Mouse (Mus musculus) c-Kit-positive CD71-negative TER-119-negative erythroid progenitor cells, embryonic 14.5 days (primary cell): ENCODE measurements at regions not wholly inside any gene's neighbourhood (a gene's known extent, or its start where the extent isn't known, plus 50 kb on each side); places are given as distances from the start of the nearest gene placed in this dataset.
A peak's percentile ranks its signal among the peaks of the same experiment; 100 is the strongest.

ENCODE experiments used
- DNase-seq: peaks from one replicate; pipeline ENCODE4 v3.0.0-alpha.2; 2013; ENCODE audit warnings: low read depth

DNA sequence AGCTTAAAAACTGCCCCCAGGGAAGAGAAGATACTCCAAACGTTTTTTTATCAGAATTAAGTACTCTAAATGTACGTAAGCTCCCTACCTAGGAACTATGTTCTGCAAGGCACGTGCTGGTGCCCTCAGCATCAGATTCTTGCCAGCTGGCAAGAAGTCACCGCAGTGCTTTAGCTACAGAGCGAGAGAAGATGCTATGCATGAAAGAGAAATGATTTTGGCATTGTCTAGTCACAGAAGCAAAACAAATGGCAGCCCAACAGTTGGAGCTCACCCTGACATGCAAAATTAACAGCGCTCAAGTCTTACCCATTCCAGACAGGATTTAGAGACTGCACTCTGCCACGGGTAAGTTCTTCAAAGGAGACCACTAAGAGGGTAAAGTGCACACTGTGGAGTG lies 311.5 kb downstream of the Glrx3 start:
- DNase-seq = no peak

DNA sequence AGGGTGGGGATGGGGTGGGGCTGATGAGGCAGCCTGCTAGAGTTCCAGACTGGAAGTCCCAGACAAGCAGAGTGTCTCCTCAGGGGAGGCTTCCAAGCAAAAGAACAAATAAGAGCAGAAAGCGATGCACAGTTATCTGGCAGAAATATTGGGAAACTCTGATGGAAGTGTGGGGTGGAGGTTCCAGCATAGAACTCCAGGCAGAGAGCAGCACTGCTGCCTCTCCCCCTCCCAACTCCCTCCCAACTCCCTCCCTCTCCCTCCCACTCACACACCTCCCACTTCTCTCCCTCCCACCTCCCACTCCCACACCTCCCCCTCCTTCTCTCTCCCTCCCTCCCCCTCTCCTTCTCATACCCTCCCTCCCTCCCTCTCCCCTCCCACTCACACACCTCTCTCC lies 313.3 kb downstream of the Glrx3 start:
- DNase-seq = no peak

DNA sequence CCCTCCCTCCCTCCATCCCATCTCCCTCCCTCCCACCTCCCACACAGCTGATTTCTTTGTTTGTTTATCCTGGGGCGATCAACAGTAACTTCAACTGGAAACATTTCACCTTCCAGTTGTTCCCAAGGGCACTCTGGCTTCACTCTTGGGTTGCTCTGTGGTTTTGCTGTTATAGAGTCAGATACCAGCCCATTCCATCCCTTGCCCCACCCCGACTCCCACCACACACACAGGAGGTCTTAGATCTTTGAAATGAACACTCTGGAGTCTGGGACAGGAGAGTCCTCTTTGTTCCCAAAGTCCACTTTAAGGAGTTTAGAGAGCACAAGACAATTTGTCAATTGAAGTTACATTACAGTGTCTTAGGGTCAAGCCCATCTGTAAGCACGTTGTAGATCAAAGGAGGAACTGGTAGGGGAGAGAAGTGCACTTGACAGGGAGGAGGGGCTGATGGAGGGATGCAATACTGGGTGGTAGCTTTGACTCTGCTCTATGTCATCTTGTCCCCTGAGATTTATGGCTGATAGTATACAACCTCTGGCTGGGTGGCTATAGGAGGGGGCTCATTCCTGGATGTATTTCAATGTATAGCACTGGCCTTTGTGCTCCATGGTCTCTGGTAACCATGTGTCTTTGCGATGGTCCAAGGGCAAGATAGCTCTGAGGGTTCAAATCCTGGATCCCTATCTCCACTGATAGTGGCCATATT lies 313.9 kb downstream of the Glrx3 start:
- no peak for DNase-seq

DNA sequence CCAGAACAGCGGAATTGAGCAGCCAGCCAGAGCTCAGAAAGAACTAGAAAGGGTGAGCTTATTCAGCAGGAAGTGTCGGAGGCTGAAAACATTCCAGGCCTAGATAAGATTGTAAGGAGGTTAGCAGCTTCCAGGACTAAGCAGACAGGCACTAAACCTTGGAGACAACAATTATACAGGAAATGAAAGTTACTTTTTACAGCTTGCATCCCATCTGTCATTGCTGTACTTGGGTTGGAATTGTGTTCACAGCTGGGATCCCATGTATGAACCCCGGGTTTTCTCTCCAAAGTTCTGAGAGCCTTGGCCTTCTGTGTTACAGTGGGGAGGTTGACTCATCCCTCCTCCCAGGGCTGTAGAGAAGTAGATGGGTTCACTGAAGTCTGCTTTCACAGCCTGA lies 328.5 kb downstream of the Glrx3 start:
- DNase-seq = no peak

DNA sequence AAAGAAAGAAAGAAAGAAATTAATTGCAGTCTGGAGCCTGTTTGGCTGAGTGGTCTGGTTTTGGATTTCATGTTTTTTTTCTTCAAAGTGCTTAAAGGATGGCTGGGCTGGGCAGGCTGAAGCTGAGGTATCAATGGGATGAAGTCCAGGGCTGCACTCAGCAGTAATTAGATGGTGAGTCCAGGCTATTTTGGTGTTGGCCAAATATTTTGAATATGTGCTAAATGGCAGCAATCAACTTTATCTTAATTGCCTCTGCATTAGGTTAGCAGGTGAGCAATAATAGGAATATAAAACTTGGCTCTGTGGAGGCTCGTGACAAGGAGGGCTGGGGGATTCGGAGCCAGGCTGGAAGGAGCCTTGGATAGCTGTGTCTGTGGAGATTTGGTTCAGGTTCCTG lies 329.3 kb downstream of the Glrx3 start:
- no peak for DNase-seq

DNA sequence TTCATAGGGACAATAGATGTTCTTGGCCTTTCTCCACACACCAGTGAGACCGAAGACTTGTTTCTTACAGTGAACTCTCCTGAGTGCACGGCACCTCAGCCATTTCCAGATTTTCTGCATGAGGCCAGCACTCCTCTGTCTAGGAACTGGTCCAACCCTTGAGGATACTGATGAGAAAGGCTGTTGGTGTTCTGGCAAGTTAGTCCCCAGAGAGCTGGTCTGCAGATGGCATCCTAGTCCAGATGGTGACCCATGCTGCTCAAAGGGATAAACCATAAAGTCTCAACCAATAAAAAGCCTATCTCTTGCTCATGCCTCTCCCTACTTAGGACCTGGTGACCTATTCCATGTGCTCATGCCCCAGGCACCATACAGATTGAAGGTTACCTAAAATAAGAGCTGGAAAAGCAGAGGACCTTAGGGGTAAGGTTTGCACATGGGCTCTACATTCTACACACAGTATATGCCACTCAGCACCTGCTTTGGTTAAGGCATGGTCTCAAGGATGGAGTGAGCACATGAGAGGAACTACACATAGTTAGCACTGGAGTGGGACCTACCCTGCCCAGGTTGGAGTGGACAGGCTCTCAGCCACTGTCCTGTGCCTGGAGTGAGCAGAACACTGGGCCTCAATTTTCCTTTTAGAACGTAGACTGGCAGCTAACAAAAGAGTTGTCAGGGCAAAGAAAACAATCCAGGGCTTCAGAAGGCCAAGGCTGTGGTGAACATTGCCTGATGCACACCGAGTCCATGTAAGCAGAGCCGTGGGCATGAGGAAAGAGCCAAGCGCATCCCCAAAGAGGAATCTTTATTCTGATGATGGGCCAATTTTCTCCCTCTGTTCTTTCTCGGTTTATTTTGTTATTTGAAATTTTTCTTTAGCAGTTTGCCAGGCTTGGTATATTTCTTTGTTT lies 335.9 kb downstream of the Glrx3 start:
- no peak for DNase-seq

DNA sequence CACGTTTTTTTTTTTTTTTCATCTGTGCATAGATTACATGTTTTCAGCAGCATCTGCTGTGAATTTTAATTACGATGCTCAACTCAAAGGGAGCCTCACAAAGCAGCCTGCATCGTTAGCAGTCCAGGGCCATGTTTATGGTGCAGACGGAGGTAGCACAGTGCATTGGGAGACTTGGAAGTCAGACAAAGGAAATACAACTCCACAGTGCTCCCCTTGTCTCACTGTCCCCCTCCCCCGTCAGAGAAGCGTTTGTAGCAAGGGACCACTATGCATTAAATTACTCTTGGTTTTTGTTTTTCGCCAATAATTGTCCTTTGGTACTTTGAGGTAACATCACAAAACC lies 336.5 kb downstream of the Glrx3 start:
- DNase-seq = no peak

DNA sequence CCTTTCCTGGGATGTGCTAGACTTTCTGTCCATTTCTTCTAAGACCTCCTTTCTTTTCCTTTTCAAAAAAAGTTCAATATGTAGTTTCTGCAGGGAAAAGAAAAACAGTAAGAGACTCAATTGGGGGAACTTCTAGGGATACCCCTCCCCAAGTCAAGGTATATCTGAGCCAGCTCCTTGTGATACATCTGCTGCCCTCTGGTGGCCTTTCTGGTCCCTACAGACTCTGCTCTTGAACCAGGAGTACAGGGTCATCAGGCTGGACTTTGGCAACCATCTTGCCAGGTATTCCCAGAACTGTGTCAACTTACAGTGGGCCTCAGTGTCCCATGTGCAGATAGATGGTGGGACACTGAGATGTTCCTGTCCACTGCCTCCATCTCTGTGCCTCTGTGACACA lies 346.5 kb downstream of the Glrx3 start:
- DNase-seq = peak; percentile 14

DNA sequence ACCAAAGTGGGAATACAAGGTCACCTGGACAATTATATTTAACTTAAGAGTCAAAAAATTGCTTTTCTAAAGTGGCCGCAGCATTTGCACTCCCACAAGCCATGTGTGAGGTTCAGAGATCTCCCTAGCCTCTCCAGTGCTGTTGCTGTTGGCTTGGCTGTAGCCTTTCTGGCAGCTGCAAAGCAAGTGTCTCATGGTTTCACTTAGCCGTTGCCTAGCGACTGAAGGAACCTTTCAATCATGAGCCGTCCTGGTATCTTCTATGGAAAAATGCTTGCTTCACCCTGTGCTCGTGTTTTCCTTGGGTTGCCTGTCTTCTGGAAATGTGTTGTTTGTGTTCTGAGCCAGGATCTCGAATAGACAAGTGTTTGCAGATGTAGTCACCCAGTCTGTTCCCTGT lies 367.9 kb downstream of the Glrx3 start:
- DNase-seq = no peak

DNA sequence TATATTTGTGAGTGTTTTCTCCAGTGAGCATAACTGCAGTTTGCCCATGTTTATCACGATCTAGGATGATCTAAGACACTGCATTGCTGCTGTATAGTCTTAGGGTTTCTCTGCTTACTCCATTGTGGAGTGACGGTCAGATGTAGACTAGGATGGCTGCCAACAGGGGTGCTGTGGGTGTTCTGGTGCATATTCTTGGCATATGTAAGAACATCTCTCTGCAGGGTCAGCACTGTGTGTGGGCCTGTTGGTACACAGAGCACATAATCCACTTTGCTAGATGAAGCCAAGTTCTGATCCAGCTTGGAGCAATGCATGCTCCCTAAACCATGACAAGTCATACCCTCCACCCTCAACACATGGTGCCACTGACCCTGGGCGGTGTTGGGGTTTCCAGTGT lies 375.4 kb downstream of the Glrx3 start:
- no peak for DNase-seq

DNA sequence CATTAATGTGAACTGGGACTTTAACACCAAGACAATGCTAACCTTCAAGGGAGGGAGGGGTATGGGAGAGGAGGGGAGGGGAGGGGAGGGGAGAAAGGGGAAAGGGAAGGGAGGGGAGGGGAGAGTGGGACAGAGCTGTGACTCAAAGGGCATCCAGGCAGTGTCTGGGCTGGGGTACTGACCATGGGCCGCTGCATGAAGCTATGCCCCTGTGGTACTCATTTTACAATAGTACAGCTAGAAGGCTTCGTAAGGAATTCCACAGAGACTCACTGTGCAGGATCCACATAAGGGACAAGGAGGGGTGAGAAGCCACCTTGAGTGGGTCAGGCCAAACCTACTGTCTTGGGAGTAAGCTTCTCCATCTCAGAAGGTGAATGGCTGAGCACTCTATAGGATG lies 403.1 kb downstream of the Glrx3 start:
- no peak for DNase-seq

DNA sequence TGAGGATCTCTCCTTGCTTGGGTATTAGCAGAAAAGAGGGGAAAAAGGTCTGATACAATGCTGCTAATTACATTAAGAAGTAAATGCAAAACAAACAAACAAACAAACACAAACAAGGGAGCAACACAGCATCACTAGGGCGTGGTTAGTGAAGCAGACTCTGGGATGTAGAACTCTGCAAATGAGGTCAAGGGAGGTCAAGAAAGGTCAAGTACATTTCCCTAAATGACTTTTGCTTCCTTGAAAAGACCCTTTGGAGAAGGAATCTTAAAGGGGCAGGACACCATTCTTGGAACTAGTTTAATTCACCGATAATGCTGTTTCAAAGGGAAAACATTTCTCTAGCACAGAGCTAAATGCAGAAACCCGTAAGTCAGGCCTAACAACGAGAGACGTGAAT lies 403.6 kb downstream of the Glrx3 start:
- no peak for DNase-seq

DNA sequence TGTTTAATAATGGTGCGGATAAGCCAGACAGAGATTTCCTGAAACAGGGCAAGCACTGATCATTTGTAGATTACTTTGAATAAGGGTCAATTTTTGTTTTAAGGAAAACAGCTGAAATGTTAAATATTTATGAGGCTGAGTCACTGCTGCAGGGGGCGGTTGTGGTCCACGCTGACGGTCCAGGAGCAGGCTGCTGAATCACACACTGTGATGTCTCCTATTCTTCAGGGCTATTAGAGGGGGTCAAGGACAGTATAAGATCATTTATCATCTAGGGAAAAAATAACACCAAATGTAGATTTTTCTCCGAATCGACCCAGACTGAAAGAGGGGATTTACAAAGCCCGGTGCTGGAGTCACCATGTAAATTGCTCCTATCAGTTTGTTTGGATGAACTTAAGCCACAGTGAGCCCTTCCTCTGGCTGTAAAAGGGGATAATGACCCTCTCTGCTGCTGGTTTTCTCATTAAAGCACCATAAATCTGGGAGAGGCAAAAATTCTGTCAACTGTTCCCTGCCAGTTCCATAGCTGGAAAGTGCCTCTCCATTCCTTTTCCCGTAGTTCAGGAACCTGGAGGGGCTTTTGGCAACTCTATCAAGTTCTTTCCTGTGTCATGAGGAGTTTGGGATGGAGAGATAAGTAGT lies 404.2 kb downstream of the Glrx3 start:
- no peak for DNase-seq

DNA sequence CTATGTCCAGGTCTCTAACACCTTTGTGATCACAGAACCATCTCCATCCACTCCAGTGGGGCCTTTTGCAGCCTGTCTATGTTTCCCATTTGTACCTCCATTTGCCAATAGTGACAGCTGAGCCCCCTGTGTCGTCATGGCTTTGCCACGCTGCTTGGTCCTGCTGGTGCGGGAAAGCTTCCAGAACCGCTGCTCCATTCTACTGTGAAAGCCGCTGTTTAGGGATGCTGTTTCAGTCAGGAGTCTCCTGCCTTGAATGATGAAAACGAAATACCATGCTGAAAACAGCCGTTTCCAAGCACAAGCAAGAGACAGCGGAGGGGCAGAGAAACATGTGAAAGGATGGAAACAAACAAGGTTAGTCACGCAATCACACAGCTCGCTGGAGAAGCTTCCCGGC lies 410.4 kb downstream of the Glrx3 start:
- no peak for DNase-seq

DNA sequence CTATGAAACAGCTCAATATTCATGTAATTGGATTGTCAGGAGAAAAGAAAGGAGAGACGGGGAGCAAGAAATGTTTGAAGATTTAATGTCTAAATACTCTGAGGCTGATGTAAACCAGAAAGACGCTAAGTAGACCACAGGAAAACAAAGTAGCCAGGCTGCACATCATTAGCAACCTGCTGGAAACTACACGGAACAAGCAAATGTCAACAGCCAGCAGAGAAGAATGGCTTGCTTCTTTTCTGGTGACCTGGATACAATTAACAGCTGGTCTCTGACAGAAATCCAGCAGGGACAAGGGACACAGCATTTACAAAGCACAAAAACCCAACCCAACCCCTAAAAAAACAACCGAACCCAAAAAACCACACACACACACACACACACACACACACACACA lies 413.6 kb downstream of the Glrx3 start:
- no peak for DNase-seq

DNA sequence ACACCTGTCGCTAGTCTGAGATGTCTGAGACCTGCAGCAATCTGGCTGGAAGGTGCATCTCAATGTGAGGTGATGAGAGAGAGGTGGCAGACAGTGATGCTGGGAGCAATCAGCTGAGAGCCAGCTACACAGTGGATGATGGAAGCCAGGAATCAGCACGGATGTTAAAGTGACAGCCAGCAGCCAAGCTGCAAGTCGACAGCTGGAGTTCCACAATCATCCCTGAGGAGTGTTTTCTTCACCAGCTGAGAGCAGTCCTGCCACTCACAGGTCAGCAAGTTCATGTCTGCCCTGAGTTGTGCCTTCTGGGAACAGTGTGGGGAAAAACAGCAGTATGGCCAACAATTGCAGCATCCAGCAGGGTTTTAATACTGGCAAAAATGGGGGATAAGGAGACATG lies 422.3 kb downstream of the Glrx3 start:
- no peak for DNase-seq

DNA sequence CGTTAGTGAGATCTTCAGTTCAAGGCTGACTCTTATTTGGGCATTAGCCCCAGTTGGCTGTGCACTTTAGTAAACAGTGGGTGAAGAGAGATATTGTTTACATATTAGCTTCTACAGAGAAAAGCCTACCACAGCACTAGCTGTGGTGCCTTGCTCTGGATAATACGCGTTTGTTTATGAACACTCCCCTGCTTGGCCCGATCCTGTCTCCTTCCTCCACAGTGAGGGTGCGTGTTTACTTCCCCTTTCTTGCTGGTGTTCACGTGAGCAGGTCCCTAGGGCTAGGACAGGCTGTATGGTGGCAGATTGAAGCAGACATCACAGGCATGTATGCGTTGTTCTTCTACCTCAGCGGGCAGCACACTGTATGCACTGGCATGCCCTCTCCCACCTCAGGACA lies 423.1 kb downstream of the Glrx3 start:
- no peak for DNase-seq

DNA sequence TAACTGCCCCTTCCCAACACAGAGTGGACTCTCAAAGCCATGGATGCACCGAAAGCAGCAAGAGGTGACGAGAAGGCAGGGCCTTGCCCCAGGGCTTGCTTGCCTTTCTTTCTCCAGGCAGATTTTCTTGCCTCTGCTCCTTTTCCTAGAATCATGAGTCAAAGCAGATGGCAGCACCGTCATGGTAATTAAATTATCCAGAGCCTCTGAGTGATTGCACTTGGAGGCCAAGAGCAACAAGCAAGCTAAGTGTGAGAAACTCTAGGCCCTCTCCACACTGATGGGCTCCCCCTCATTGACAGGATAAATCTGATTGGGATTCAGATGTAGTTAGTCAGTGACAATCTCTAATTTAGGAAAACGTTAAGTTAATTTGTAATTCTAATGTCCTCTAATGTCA lies 427.5 kb downstream of the Glrx3 start:
- no peak for DNase-seq

DNA sequence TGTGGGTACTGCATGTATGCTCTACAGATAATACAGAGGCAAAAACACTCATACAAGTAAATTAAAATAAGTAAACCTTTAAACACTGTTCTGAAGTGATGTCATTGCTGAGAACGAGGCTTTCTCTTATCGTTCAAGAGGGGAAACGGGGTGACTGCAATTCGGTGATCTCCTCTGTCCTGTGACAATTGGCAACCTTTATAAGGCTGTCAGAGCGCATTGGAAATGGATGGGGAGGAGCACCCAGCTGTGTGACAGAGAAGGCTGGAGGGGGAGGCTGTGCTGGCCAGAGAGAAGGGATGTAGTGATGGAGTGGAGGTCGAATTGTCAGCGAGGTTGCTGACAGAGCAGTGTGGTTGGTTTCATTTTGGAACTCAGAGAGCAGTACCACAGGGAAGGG lies 428.0 kb downstream of the Glrx3 start:
- no peak for DNase-seq

DNA sequence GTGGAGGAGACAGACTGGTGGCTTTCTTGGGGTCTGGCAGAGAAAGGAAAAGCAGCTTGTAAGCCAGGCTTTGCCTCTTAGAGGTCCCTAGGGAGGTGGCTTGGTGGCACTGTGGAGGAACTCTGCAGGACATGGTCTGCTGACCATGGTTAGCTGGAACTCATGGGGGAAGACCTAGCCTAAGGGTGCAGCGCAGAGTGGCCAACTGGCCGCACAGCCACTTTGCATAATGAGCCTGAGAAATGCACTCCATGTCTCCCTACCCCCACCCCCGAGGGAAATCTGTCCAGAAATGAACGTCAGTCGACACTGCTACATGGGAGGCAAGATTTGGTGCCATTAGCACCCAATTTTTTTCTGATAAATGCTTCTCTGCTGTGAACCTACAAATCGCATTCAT lies 429.5 kb downstream of the Glrx3 start:
- DNase-seq = no peak

DNA sequence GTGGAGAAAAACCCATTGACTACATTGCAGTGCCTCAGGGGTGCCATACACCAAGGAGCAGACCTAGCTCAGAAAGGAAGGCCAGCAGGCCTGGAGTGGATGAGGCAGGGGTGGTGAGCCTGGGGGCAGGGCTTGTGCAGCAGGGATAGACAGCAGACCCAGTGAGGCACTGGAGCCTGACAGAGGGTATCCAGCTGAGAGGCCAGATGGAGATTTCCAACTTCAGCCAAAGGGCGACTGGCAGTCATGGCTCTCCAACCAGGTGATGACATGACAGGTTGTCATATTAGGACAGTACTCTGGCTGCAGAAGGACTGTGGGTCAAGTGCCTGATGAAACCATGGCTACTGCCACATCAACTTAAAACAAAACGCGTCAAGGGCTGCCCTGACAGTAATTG lies 431.1 kb downstream of the Glrx3 start:
- no peak for DNase-seq

DNA sequence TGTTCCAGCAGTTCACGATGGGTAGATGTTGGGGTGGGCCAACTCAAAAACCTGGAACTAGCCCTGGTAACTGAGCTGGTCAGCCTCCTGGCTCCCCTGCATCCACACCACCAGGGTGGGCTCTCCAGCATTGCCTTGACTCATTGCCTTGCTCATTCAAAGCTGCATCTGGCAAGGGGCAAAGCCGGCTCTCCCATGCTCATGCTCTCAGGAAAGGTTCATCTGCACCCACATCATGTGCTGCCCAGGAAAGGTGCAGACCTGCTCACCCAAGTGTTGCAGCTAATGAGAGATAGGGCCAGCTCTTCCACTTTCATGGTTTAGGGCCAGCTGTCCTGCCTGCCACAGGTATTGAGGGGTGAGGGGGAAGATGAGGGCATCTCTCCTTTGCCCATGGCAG lies 437.9 kb downstream of the Glrx3 start:
- DNase-seq = no peak

DNA sequence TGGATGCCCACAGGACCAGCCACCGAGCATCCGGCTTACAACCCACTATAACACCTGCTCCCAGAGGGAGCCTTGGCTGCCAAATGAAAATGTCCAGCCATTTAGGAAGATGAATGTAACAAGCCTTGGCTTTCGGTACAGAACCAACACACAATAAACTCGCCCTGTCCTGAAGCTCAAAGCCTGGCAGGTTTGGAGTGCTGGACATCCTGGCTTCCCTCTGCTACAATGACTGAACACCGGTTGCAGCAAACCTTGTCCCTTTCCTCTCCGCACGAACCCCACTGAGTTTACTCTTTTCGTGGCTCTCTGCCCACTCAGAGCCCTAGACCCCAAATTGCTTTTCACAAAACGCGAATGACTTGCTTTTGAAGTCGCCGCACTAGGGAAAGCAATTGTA lies 441.9 kb downstream of the Glrx3 start:
- DNase-seq = no peak
